Comparison of ENCODE assay signal across 9 mouse cellular contexts in genomic region chr15:81049401-81050053, GRCm38 (mm10).
DNase-seq lines count a peak whose midpoint lies in the region; ATAC-seq and TF ChIP-seq lines count a peak whose summit lies in the region.
"Had no signal": no experiment of that assay in that cellular context is flagged by ENCODE, and none has a peak within 500 bp of the region (broad histone marks: within the 10 kb centered on the region; RNA-seq: fewer than 3 reads in every experiment).

No protein-coding gene starts in this region.

- peak; percentile 40 for DNase-seq in kidney, adult 2 months
- DNase-seq in kidney, adult 11 months = no peak
- DNase-seq in c-Kit-positive CD71-positive TER-119-negative erythroid progenitor cells, embryonic 14.5 days (ENCODE audit: low read depth) = peak; percentile 45
- DNase-seq in right cerebral cortex, postnatal 10 days (ENCODE audit: low spot score in 2 of 2) = no peak
- DNase-seq in gastrocnemius, postnatal 25 days = no peak

- H3K27me3 ChIP-seq in kidney, adult 2 months (replicated peaks; ENCODE audit: control insufficient read depth, insufficient read depth, low read length) = no peaks in the 10 kb centered on the region
- H3K27me3 ChIP-seq in ES-Bruce4 (ENCODE audit: control insufficient read depth, insufficient read depth, low read length, poor library complexity, severe bottlenecking) = no peaks in the 10 kb centered on the region
- H3K27me3 ChIP-seq in myocyte (ENCODE audit: control insufficient read depth, insufficient read depth, insufficient read length) = no peaks in the 10 kb centered on the region
- H3K27me3 ChIP-seq in neural tube, embryonic 15.5 days (replicated peaks) = no peaks in the 10 kb centered on the region
- H3K27me3 ChIP-seq: limb, embryonic 15.5 days had no signal

- no peaks in the 10 kb centered on the region for H3K9me3 ChIP-seq in ES-Bruce4 (replicated peaks; ENCODE audit: control insufficient read depth, insufficient read depth, low read length, poor library complexity, severe bottlenecking)
- no peaks in the 10 kb centered on the region for H3K9me3 ChIP-seq in neural tube, embryonic 15.5 days (replicated peaks)
- H3K9me3 ChIP-seq: limb, embryonic 15.5 days had no signal

- no peak overlapping the region for H3ac ChIP-seq in myocyte (ENCODE audit: control insufficient read depth, insufficient read length)

- no peaks in the 10 kb centered on the region for H3K36me3 ChIP-seq in kidney, adult 2 months (ENCODE audit: control insufficient read depth, insufficient read depth, low read length)
- H3K36me3 ChIP-seq in ES-Bruce4 (ENCODE audit: control insufficient read depth, insufficient read depth, low read length, poor library complexity, severe bottlenecking) (no peaks in the 10 kb centered on the region), myocyte (ENCODE audit: control insufficient read depth, insufficient read depth) (peaks cover 4% of the 10 kb centered on the region)
- no peaks in the 10 kb centered on the region for H3K36me3 ChIP-seq in neural tube, embryonic 15.5 days

- H3K79me2 ChIP-seq in myocyte (ENCODE audit: control insufficient read depth, insufficient read depth) = peaks cover 16% of the 10 kb centered on the region

- no peak overlapping the region for H3K4me3 ChIP-seq in kidney, adult 2 months (ENCODE audit: insufficient read depth, low read depth, low read length)
- H3K4me3 ChIP-seq in ES-Bruce4 (ENCODE audit: low read depth, low read length) (no peak overlapping the region), myocyte (no peak overlapping the region)
- no peak overlapping the region for H3K4me3 ChIP-seq in neural tube, embryonic 15.5 days (replicated peaks)
- H3K4me3 ChIP-seq: limb, embryonic 15.5 days had no signal

- peak overlapping the region; percentile 43 for H3K4me2 ChIP-seq in myocyte (ENCODE audit: low read depth)
- H3K4me2 ChIP-seq in neural tube, embryonic 15.5 days = no peak overlapping the region
- H3K4me2 ChIP-seq: limb, embryonic 15.5 days had no signal

- H3K9ac ChIP-seq in ES-Bruce4 (ENCODE audit: low read depth, poor library complexity, severe bottlenecking) = no peak overlapping the region
- H3K9ac ChIP-seq in neural tube, embryonic 15.5 days (replicated peaks) = no peak overlapping the region
- H3K9ac ChIP-seq: limb, embryonic 15.5 days had no signal

- no peak for ATAC-seq in neural tube, embryonic 15.5 days (ENCODE audit: low FRiP score)

- TF ChIP-seq EP300 in ES-Bruce4 (IDR thresholded peaks at IDR 0.05; ENCODE audit: insufficient read depth, low read depth, low read length) = no peak

- peak; percentile 73 for TF ChIP-seq CTCF in kidney, adult 2 months (conservative IDR thresholded peaks at IDR 0.05; ENCODE audit: insufficient read depth, insufficient read length, low read depth, low read length)
- TF ChIP-seq CTCF in ES-Bruce4 (IDR thresholded peaks at IDR 0.05; ENCODE audit: low read depth, low read length) = peak; percentile 34

- 68% methylated on average over 6 of the region's 6 CpGs for WGBS in kidney, adult 2 months
- WGBS in neural tube, embryonic 15.5 days = 83% methylated on average over 6 of the region's 6 CpGs

- no peak for TF ChIP-seq POLR2A in kidney, adult 2 months (IDR thresholded peaks at IDR 0.05; ENCODE audit: low read depth, low read length)
- TF ChIP-seq POLR2A in ES-Bruce4 (IDR thresholded peaks at IDR 0.05; ENCODE audit: insufficient read depth, low read length) = no peak
- TF ChIP-seq POLR2A in myocyte (IDR thresholded peaks at IDR 0.05; ENCODE audit: insufficient read length, low read depth) = no peak

- no peak overlapping the region for H3K27ac ChIP-seq in kidney, adult 2 months (ENCODE audit: insufficient read depth, low read depth, low read length)
- H3K27ac ChIP-seq in ES-Bruce4 (ENCODE audit: insufficient read depth, low read length) = no peak overlapping the region
- H3K27ac ChIP-seq in neural tube, embryonic 15.5 days (replicated peaks) = no peak overlapping the region
- H3K27ac ChIP-seq: limb, embryonic 15.5 days had no signal

- no peaks in the 10 kb centered on the region; the same call in 1 of the 2 replicates for H3K4me1 ChIP-seq in kidney, adult 2 months (ENCODE audit: control insufficient read depth, insufficient read depth, low read length)
- H3K4me1 ChIP-seq in ES-Bruce4 (ENCODE audit: control insufficient read depth, insufficient read depth, low read length) = no peaks in the 10 kb centered on the region
- H3K4me1 ChIP-seq in neural tube, embryonic 15.5 days = peaks cover 10% of the 10 kb centered on the region

TF ChIP-seq in myocyte, 11 proteins besides CTCF, POLR2A, EP300 and RAD21:
- TF ChIP-seq TCF12 (IDR thresholded peaks at IDR 0.05; ENCODE audit: insufficient read depth, poor library complexity, severe bottlenecking) (no peak), CEBPB (IDR thresholded peaks at IDR 0.05; ENCODE audit: insufficient read depth, poor library complexity, severe bottlenecking) (0 out of 2 replicates have a peak, but pooled peaks have one; percentile 9), MYOD1 (IDR thresholded peaks at IDR 0.05; ENCODE audit: control insufficient read depth in 1 of 3, insufficient read length in 2 of 3, low read depth in 2 of 3) (peak in 2 of 3 experiments; percentile 32 to 50), MAX (IDR thresholded peaks at IDR 0.05; ENCODE audit: low read depth) (no peak), MYOG (IDR thresholded peaks at IDR 0.05; ENCODE audit: control insufficient read depth in 1 of 3, insufficient read depth in 1 of 3, insufficient read length in 2 of 3, low read depth in 2 of 3) (no peak)

Comparison
In these comparisons a context has a peak if more than half of its experiments do, and no peak if none do; other contexts are left out.
1. DNase-seq: peak in kidney, adult 2 months (single experiment) and c-Kit-positive CD71-positive TER-119-negative erythroid progenitor cells, embryonic 14.5 days (single experiment); none in kidney, adult 11 months (single experiment), right cerebral cortex, postnatal 10 days (0 of 2) and gastrocnemius, postnatal 25 days (single experiment).